Mouse (Mus musculus) liver, postnatal 0 days (tissue): ENCODE results near the gene Htr6.

ENCODE experiments used
- CTCF ChIP-seq: sonication (generic); IDR thresholded peaks from 2 replicates; pipeline ENCODE4 v1.5.1; 2016; ENCODE audit warnings: antibody characterized with exemption, low read depth
- EP300 ChIP-seq: IDR thresholded peaks from 2 replicates; pipeline ENCODE4 v1.6.1; 2016; ENCODE audit warnings: antibody characterized with exemption, low read depth, mild to moderate bottlenecking

DNA sequence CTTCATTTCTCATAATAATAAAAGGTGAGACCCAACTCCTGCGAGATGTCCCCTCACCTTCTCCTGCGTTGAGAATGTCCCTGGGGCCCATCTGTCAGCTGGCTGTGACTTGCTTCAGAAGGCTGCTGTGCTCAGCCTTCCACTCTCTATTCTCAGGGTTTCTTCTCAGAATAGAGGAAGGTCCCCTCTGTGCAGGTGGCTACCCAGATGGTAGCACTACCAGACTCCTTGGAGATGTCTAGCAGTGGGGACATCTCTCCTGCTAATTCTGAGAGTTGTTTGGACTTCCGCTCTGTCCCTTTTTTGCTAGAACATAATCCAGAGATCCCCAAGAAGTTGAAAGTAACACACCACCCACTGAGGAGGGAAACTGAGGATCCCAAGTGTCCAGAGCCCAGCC lies 40.4 kb downstream of the Htr6 start:
- TF ChIP-seq EP300 (no peak), CTCF (no peak)
